Mouse (Mus musculus) adrenal gland (tissue): ENCODE results near the gene Zzef1.

ENCODE experiments used
- intact Hi-C: fragments of 180-260 bp; cut with DNase I; formaldehyde crosslinking; loops from one replicate; pipeline ENCODE4 v1.15.1; 2025
- microRNA-seq, 2 experiments: library from miRNA; unstranded; fragments of <30 nt; microRNA quantifications; one replicate each; pipeline ENCODE4; 2019

Gene Zzef1

DNA sequence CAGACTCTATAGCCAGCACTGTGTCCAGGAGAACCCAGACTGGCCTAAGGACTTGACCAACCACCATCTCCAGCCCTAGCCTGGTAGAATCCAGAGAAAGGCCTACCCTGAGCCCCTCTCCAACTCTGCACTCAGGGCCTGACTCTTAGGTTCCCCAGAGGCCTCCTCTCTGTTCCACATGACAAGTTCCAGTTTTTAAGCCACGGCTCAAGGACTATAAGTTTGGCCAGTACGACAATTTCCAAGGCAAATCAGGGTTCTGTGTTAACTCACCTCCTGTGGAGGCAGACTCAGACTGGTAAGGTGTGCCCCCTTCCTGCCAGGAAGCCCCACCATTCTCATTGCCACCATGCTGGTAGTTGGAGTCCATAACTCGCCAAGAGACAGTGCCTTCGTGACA, 158.2 kb downstream of the Zzef1 start:
- intact Hi-C loops = no loop called here

DNA sequence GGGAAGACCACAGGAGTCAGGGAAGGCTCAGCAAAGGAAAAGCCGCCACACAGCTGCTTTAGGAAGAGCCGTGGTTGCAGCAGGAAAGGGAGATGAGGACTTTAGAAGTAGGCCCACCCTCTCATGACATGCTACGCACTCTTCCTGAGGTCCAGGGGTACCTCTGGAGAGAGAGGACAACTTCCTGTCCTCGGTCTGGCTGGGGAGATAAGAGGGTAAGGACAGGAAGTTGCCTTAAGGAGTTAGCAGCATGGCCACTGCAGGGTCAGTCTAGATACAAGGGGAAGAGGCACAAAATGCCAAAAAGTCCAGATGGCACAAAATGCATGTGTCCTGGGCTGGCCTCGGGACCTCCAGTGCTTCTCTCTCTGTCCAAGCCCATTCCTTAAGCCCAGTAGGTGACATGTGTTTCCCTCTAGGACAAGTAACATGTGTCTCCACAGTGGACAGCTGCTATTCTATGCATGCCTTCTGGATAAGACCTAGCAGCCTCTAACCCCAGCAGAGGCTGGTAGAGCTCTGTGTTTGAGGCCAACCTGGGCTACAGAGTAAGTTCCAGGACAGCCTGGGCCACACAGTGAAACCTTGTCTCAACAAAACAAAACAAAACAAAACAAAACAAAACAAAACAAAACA, 159.4 kb downstream of the Zzef1 start:
- intact Hi-C loops = no loop called here

DNA sequence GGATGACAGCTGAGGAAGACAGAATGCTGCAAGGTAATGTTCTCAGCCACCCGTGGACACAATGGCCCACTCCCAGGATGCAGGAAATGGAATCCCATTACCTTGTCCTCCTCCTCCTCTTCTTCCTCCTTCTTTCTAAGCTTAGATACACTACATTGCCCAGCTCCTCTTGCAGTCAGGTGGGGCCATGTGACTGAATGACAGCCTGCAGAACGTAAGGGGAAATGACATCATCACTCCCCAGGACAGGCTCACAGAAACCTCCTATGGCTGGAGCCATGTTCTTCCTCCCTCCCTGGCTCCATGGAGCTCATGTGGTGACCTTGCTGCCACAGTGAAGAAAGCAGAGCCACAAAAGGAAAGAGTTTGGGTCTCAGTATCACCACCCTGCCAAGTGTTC, 161.3 kb downstream of the Zzef1 start:
- intact Hi-C loops = no loop called here

DNA sequence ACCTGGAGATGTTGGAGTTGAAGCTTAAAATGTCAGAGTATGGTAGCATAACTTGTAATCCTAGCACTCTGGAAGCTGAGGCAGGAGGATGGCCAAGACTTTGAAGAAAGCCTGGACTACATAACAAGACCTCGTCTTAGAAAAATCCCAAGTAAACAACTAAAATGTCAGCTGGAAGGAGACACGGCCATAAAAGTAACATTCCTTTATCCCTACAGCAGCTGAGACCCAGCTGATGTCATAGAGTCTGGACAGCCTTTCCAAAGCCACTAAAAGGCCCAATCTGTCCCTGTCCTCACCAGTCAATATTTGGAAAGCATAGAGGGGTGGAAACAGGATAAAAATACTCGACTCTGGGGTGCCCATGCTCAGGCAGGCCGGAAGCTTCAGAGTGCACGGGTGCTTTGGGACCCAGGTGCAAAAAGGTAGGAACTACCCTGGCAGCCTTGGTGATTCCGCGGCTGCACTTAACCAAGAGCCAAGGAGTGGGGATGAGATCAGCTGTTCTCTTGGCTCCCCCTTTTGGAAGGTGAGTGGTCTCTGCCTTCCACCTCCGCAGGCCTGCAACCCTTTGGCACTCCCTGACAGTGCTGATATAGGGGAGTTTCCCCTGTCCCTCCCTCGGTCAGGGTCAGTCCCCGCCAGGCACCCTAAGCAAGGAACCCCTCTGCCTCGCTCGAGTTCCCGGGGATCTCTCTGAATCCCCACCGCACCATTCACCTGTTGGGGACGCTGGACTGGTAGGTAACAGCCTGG, 164.1 kb downstream of the Zzef1 start:
- intact Hi-C loops = loop anchor here (2.0 kb wide), 1 partner anchor 19 kb away; no protein-coding TSS in a partner anchor

DNA sequence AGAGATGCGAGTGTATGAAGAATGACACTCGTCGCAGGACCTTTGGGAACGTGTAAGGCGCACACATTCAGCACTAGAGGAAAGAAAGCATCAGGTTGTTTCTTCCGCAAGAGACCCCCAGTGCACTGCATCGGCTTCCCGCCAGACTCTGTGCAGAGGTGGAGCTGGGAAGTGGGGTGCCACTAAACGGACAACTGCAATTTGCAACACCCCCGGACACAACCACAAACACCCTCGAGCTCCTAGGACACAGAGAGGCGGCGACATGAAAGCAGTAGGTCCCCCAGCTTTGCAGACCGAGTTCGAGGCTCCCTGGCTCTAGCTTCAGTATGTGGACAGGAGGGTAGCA, 164.7 kb downstream of the Zzef1 start:
- intact Hi-C loops = no loop called here

DNA sequence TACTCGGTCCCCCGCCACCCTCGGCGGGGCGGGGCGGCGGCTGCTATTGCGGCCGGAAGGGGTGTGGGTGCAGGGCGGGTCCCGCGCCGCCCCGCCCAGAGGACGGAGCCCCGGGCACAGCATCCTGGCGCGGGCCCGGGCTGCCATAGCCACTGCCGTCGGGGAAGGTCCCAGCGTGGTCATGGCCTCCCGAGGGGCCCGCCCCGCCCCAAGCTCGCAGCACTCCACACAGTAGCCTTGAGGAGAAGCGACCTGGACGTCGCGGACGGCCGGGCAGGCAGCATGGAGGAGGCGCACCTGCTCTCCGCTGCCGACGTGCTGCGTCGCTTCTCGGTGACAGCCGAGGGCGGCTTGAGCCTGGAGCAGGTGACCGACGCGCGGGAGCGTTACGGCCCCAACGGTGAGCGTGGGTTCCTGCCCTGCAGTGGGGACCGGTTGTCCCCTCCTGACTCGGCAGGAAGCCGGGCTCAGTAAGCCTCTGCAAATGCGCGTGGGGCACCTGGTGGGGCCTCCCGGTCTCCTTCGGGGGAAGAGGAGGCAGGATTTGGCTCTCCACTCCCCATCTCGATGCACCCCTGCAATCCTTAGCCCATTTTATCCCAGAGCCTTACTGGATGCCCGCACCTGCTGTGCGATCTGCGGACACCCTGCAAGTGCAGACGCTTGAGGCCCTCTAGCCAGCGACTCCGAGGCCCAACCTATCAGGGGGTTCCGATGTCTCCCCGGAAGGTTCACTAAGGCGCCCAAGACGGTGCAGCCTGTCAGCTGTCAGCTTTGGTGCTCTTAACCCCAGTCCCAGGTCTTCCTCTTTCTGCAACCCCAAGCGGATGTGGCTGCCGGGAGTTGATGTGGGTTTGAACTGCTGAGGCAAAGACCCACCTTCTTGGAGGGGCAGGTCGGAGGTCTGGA, 165.3 kb downstream of the Zzef1 start, which contains the start of gene Atp2a3:
Gene Atp2a3, plus strand, starts transcription at position 98 of the 909 bp plus-strand sequence.
- intact Hi-C loops = no loop called here

DNA sequence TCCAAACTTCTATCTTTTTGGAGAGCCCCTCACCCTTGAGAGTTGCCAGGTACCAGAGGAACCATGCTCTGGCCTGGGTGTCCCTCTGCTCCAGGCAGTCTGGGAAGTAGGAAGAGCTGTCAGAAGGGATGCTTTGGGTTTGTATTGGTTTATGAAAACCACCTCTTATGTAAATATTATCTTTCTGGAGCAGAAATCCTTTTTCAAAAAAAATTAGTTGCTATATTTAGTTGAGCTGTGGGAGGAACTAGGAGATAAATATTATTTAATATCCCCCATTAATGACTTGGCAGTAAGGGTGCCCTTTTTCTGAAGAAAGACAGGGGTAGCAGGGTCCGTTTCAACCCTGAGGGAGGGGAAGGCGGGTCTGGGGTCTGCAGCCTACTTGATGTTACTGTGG, 166.4 kb downstream of the Zzef1 start:
- intact Hi-C loops = no loop called here

DNA sequence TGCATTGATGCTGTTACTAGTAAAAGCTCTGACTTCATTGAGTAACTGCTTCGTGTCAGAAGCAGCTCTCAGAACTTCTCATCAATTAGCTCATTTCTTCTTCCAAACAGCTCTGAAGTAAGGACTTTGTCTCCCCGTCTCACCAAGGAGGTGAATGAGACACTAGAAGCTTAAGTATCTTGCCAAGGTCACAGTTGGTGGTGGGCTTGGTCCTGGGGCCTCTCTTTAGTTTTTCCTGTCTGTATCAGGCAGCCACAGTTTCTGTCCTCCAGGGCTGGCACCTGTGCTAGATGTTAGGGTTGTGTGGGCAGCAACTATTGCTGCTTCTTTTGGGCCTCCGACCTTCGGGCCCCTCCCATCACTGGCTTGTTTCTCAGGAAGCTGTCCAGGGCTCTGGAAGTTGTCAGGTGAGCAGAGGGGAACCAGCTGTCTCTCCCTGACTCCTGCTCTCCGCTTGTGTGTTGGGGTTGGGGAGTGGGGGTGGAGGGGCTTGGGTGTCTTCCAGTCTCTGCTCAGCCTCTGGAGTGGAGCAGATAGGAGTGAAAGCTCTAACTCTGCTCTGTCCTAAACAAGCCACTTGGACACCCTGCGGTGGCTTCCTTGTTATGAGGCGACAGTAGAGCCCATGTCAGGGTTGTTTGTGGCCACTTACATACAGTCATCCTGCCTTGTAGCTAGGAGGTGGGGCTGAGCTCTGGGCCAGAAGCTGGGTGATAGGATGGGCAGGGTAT, 167.2 kb downstream of the Zzef1 start:
- intact Hi-C loops = no loop called here

DNA sequence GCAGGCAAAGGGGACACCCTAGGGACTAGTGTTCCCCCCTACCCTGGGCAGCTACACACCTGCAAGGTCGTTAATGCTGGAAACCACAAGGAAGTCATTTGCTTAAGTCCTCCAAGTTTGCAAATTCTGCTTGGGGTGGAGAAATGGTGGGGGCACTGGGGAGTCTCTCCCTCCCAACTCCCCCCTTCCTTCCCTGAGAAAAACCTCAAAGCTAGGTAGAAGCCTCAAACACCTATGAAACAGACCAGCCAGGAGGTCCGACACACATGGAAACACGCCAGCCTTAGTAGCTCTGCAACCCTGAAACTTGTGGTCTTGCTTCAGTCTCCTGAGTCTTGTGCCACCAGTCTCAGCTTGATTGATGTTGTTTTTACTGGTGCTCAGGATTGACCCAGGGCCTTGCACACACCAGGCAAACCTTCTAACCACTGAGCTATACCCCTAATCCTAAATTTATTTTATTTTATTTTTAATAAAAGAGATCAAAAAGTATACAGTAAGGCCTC, 167.8 kb downstream of the Zzef1 start:
- intact Hi-C loops = no loop called here

DNA sequence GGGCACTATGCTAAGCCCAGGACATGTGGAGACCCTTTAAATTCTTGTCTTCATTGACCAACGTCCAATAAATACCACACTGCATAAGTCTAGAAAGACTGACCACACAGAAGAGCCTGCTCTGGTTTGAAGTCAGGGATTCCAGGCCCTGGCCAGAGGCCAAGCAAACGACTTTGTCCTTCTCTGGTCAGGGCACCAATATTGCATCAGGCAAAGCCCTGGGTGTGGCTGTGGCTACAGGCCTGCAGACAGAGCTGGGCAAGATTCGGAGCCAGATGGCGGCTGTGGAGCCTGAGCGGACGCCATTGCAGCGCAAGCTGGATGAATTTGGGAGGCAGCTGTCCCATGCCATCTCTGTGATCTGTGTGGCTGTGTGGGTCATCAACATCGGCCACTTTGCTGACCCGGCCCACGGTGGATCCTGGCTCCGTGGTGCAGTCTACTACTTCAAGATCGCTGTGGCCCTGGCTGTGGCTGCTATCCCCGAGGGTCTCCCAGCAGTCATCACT, 179.0 kb downstream of the Zzef1 start:
- intact Hi-C loops = no loop called here

Small RNA genes lying within 50 kb of the gene (microRNA-seq; reads per million reads assigned to microRNA genes)
- gene Gm44467 = 0 reads per million in 2 experiments
